Mouse (Mus musculus): ENCODE results near the gene Armh3. TPM values are rescaled to one million over a fixed set of nuclear protein-coding genes. Genes with fewer than 3 reads are reported as not detected.

Gene Armh3
- polyA plus RNA-seq, 1 experiment: 11.2 TPM

DNA sequence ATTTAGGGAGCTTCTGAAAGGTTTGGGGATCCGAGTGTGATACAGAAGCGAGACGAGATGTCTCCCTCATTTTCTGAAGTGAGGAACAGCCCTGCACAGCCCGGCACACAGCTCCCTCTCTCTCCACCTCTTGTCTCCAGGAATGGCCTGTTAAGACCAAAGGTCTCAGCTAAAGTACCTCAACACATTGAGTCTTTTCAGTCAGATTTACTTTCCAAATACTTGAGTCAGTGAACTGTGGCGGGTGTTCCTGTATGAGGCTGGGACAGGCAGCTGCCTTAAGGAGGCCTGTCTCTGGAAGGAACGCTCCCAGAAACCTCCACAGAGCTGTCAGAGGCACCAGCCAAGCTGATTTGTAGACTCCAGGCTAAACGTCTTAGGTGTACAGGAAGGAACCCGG is 181.6 kb downstream of the Armh3 start:
- 89% methylated on average over 8 of the region's 8 CpGs for WGBS
- Histone ChIP-seq H3K4me3 (ENCODE audit: control insufficient read depth, insufficient read depth, low read length) (no peak overlapping the region), H3K4me1 (replicated peaks; ENCODE audit: control insufficient read depth, insufficient read depth, low read length) (peaks cover 21% of the 10 kb centered on the region), H3K27me3 (ENCODE audit: control insufficient read depth, insufficient read depth, low read length) (no peaks in the 10 kb centered on the region; the same call in 1 of the 2 replicates), H3K27ac (ENCODE audit: control insufficient read depth, insufficient read depth, low read length) (no peak overlapping the region), H3K36me3 (ENCODE audit: control insufficient read depth, insufficient read depth, low read length) (no peaks in the 10 kb centered on the region)
- TF ChIP-seq POLR2A (IDR thresholded peaks at IDR 0.05; ENCODE audit: control insufficient read depth, extremely low read depth, insufficient read depth, low read length, poor library complexity) (no peak), CTCF (IDR thresholded peaks at IDR 0.05; ENCODE audit: borderline replicate concordance, control insufficient read depth, extremely low read depth, insufficient read depth, low read length, poor library complexity) (no peak)
- DNase-seq: no peak

DNA sequence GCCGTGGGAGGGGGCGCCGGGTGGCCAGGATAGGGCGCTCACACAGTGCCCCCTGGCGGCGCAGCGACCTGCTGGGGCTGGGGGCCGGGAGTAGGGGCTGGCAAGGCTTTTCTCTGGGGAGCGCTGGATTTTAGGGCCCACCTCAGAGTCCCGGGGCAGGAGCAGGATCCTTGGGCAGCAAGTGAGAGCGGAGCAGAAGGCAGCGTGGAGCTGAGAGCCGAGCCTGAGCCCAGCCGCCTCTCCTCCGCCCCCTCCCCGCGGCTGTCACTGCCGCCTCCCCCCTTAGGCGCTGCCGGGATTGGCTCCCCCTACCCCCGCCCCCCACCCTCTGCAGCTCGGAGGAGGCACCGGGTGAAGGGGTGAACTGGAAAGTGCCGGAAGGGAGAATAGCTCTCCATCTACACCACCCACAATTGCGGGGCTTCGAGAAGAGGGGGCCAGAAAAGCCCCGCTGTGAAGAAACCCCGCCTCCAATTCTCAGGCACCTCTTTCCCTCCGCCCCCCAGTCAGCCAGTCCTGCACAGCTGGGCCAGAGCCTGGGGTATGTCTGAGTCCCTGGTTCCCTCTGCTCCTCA is 182.4 kb downstream of the Armh3 start, which contains the start of gene Kcnip2:
Gene Kcnip2, minus strand, starts transcription at position 231 of the 575 bp plus-strand sequence.
- no peak within 1 kb of the TSS for H3K27ac ChIP-seq (ENCODE audit: control insufficient read depth, insufficient read depth, low read length)
- peak within 1 kb of the TSS; percentile 31 for H3K4me3 ChIP-seq (ENCODE audit: control insufficient read depth, insufficient read depth, low read length)
- peak; percentile 63 for DNase-seq
- TF ChIP-seq CTCF (IDR thresholded peaks at IDR 0.05; ENCODE audit: borderline replicate concordance, control insufficient read depth, extremely low read depth, insufficient read depth, low read length, poor library complexity): peak; percentile 95
- no peak for TF ChIP-seq POLR2A (IDR thresholded peaks at IDR 0.05; ENCODE audit: control insufficient read depth, extremely low read depth, insufficient read depth, low read length, poor library complexity)
- WGBS: 4% methylated on average over 28 of the region's 29 CpGs
- H3K36me3 ChIP-seq (ENCODE audit: control insufficient read depth, insufficient read depth, low read length): no peaks in the 10 kb centered on the region
- no peaks in the 10 kb centered on the region; the same call in 1 of the 2 replicates for H3K27me3 ChIP-seq (ENCODE audit: control insufficient read depth, insufficient read depth, low read length)
- H3K4me1 ChIP-seq (replicated peaks; ENCODE audit: control insufficient read depth, insufficient read depth, low read length): peaks cover 22% of the 10 kb centered on the region

GRCm38 (mm10) chr19:45815170-45815569 is 183.1 kb downstream of the Armh3 start:
- Histone ChIP-seq H3K4me3 (ENCODE audit: control insufficient read depth, insufficient read depth, low read length) (no peak overlapping the region), H3K27ac (ENCODE audit: control insufficient read depth, insufficient read depth, low read length) (no peak overlapping the region), H3K27me3 (ENCODE audit: control insufficient read depth, insufficient read depth, low read length) (no peaks in the 10 kb centered on the region; the same call in 1 of the 2 replicates), H3K36me3 (ENCODE audit: control insufficient read depth, insufficient read depth, low read length) (no peaks in the 10 kb centered on the region), H3K4me1 (replicated peaks; ENCODE audit: control insufficient read depth, insufficient read depth, low read length) (peaks cover 22% of the 10 kb centered on the region)
- no peak for TF ChIP-seq POLR2A (IDR thresholded peaks at IDR 0.05; ENCODE audit: control insufficient read depth, extremely low read depth, insufficient read depth, low read length, poor library complexity)
- TF ChIP-seq CTCF (IDR thresholded peaks at IDR 0.05; ENCODE audit: borderline replicate concordance, control insufficient read depth, extremely low read depth, insufficient read depth, low read length, poor library complexity): no peak
- no peak for DNase-seq
- 77% methylated on average over 10 of the region's 10 CpGs for WGBS

- TF ChIP-seq POLR2A (IDR thresholded peaks at IDR 0.05; ENCODE audit: control insufficient read depth, extremely low read depth, insufficient read depth, low read length, poor library complexity) (no peak), CTCF (IDR thresholded peaks at IDR 0.05; ENCODE audit: borderline replicate concordance, control insufficient read depth, extremely low read depth, insufficient read depth, low read length, poor library complexity) (no peak)
- WGBS: 29% methylated on average over 12 of the region's 12 CpGs
- DNase-seq: no peak
- no peak overlapping the region for H3K4me3 ChIP-seq (ENCODE audit: control insufficient read depth, insufficient read depth, low read length)
- no peak overlapping the region for H3K27ac ChIP-seq (ENCODE audit: control insufficient read depth, insufficient read depth, low read length)
- H3K4me1 ChIP-seq (replicated peaks; ENCODE audit: control insufficient read depth, insufficient read depth, low read length): peaks cover 18% of the 10 kb centered on the region
- H3K36me3 ChIP-seq (ENCODE audit: control insufficient read depth, insufficient read depth, low read length): no peaks in the 10 kb centered on the region
- H3K27me3 ChIP-seq (ENCODE audit: control insufficient read depth, insufficient read depth, low read length): no peaks in the 10 kb centered on the region; the same call in 1 of the 2 replicates
These were observed 184.5 kb downstream of the Armh3 start for GRCm38 (mm10) chr19:45813801-45814200.

DNA sequence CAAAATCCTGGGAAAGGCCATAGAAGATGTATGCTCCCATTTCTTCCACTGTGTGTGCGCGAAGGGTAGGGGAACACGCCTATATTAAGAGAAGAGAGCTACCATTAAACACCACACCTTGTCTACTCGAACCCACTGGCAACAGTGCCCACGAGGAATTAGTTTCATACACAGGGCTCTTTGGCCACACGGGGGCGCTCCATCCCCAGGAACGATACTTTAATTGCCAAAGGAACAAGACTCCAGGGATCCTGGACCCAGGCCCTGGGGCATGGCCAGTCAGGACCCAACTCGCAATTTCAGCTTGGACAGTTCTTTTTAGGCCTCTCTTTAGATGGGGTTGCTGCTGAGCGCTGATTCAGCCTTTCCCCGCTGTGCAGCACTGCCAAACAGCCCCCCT is 185.0 kb downstream of the Armh3 start:
- Histone ChIP-seq H3K4me1 (replicated peaks; ENCODE audit: control insufficient read depth, insufficient read depth, low read length) (peaks cover 18% of the 10 kb centered on the region), H3K27ac (ENCODE audit: control insufficient read depth, insufficient read depth, low read length) (no peak overlapping the region), H3K4me3 (ENCODE audit: control insufficient read depth, insufficient read depth, low read length) (no peak overlapping the region), H3K36me3 (ENCODE audit: control insufficient read depth, insufficient read depth, low read length) (no peaks in the 10 kb centered on the region), H3K27me3 (ENCODE audit: control insufficient read depth, insufficient read depth, low read length) (no peaks in the 10 kb centered on the region; the same call in 1 of the 2 replicates)
- WGBS: 8% methylated on average over 11 of the region's 11 CpGs
- TF ChIP-seq CTCF (IDR thresholded peaks at IDR 0.05; ENCODE audit: borderline replicate concordance, control insufficient read depth, extremely low read depth, insufficient read depth, low read length, poor library complexity) (peak; percentile 77; the same call in 1 of the 2 replicates), POLR2A (IDR thresholded peaks at IDR 0.05; ENCODE audit: control insufficient read depth, extremely low read depth, insufficient read depth, low read length, poor library complexity) (no peak)
- DNase-seq: peak; percentile 86

GRCm38 (mm10) chr19:45812673-45813252 is 185.5 kb downstream of the Armh3 start:
- 25% methylated on average over 8 of the region's 8 CpGs for whole genome bisulfite sequencing
- Histone ChIP-seq H3K36me3 (ENCODE audit: control insufficient read depth, insufficient read depth, low read length) (no peaks in the 10 kb centered on the region), H3K27me3 (ENCODE audit: control insufficient read depth, insufficient read depth, low read length) (no peaks in the 10 kb centered on the region; the same call in 1 of the 2 replicates), H3K4me3 (ENCODE audit: control insufficient read depth, insufficient read depth, low read length) (no peak overlapping the region), H3K4me1 (replicated peaks; ENCODE audit: control insufficient read depth, insufficient read depth, low read length) (peaks cover 18% of the 10 kb centered on the region), H3K27ac (ENCODE audit: control insufficient read depth, insufficient read depth, low read length) (no peak overlapping the region)
- DNase-seq: no peak
- TF ChIP-seq CTCF (IDR thresholded peaks at IDR 0.05; ENCODE audit: borderline replicate concordance, control insufficient read depth, extremely low read depth, insufficient read depth, low read length, poor library complexity) (no peak), POLR2A (IDR thresholded peaks at IDR 0.05; ENCODE audit: control insufficient read depth, extremely low read depth, insufficient read depth, low read length, poor library complexity) (no peak)

Measured in thymus, adult 2 months (tissue).